Mouse (Mus musculus): ENCODE data around the gene Acer1.
"Not testable (repeated sequence)": the region's sequence is repeated elsewhere in the genome, so short reads cannot be mapped to it uniquely, and the experiment has no call there.

Acer1 gene

GRCm38 (mm10) chr17:56952639-56953038 is 29.3 kb downstream of the Acer1 start:
- no peak for DNase-seq (ENCODE audit: low read depth, low spot score)

- no peak for DNase-seq (ENCODE audit: low read depth, low spot score)
Observed at GRCm38 (mm10) chr17:56950915-56951314, 31.0 kb downstream of the Acer1 start.

GRCm38 (mm10) chr17:56938751-56939150 is 43.2 kb downstream of the Acer1 start:
- no peak for DNase-seq (ENCODE audit: low read depth, low spot score)

GRCm38 (mm10) chr17:56936731-56937130 is 45.2 kb downstream of the Acer1 start:
- DNase-seq (ENCODE audit: low read depth, low spot score): no peak

GRCm38 (mm10) chr17:56935363-56936131 is 46.4 kb downstream of the Acer1 start, which contains the start of gene Mllt1:
TSS of gene Mllt1 (minus strand) at chr17:56935415.
- DNase-seq (ENCODE audit: low read depth, low spot score): peak; percentile 94

GRCm38 (mm10) chr17:56934545-56935330 is 47.2 kb downstream of the Acer1 start:
- DNase-seq (ENCODE audit: low read depth, low spot score): no peak

- no peak for DNase-seq (ENCODE audit: low read depth, low spot score)
Observed at GRCm38 (mm10) chr17:56933395-56933794, 48.5 kb downstream of the Acer1 start.

- DNase-seq (ENCODE audit: low read depth, low spot score): no peak
Observed at GRCm38 (mm10) chr17:56930026-56930425, 51.9 kb downstream of the Acer1 start.

GRCm38 (mm10) chr17:56929530-56929929 is 52.4 kb downstream of the Acer1 start:
- no peak for DNase-seq (ENCODE audit: low read depth, low spot score)

- no peak for DNase-seq (ENCODE audit: low read depth, low spot score)
Observed at GRCm38 (mm10) chr17:56929101-56929500, 52.8 kb downstream of the Acer1 start.

- DNase-seq (ENCODE audit: low read depth, low spot score): no peak
Observed at GRCm38 (mm10) chr17:56925998-56926397, 55.9 kb downstream of the Acer1 start.

- no peak for DNase-seq (ENCODE audit: low read depth, low spot score)
Observed at GRCm38 (mm10) chr17:56919725-56920124, 62.2 kb downstream of the Acer1 start.

- no peak for DNase-seq (ENCODE audit: low read depth, low spot score)
Observed at GRCm38 (mm10) chr17:56917166-56917565, 64.8 kb downstream of the Acer1 start.

- DNase-seq (ENCODE audit: low read depth, low spot score): no peak
Observed at GRCm38 (mm10) chr17:56913444-56913843, 68.5 kb downstream of the Acer1 start.

GRCm38 (mm10) chr17:56913023-56913422 is 68.9 kb downstream of the Acer1 start:
- DNase-seq (ENCODE audit: low read depth, low spot score): no peak

- DNase-seq (ENCODE audit: low read depth, low spot score): not testable (repeated sequence)
Observed at GRCm38 (mm10) chr17:56909764-56910163, 72.2 kb downstream of the Acer1 start.

GRCm38 (mm10) chr17:56907887-56908286 is 74.0 kb downstream of the Acer1 start:
- no peak for DNase-seq (ENCODE audit: low read depth, low spot score)

- DNase-seq (ENCODE audit: low read depth, low spot score): no peak
Observed at GRCm38 (mm10) chr17:56907096-56907495, 74.8 kb downstream of the Acer1 start.

- no peak for DNase-seq (ENCODE audit: low read depth, low spot score)
Observed at GRCm38 (mm10) chr17:56906166-56906565, 75.8 kb downstream of the Acer1 start.
